Mouse (Mus musculus) brain, embryonic 14.5 days (tissue): ENCODE measurements around the gene Lgr4.

Experiments used
- CTCF ChIP-seq: fragments of 200-500 bp; IDR thresholded peaks from 2 replicates; pipeline ENCODE4 v1.5.1; 2012; ENCODE audit warnings: inconsistent platforms, mild to moderate bottlenecking, moderate library complexity, borderline replicate concordance; ENCODE audit not compliant: insufficient read depth, insufficient read length; ENCODE audit errors: extremely low read depth
- POLR2A ChIP-seq: fragments of 200-500 bp; IDR thresholded peaks from 2 replicates; pipeline ENCODE4 v1.6.1; 2012; ENCODE audit warnings: mild to moderate bottlenecking, inconsistent platforms, borderline replicate concordance; ENCODE audit not compliant: poor library complexity, insufficient read depth, insufficient read length, severe bottlenecking; ENCODE audit errors: extremely low read depth

DNA sequence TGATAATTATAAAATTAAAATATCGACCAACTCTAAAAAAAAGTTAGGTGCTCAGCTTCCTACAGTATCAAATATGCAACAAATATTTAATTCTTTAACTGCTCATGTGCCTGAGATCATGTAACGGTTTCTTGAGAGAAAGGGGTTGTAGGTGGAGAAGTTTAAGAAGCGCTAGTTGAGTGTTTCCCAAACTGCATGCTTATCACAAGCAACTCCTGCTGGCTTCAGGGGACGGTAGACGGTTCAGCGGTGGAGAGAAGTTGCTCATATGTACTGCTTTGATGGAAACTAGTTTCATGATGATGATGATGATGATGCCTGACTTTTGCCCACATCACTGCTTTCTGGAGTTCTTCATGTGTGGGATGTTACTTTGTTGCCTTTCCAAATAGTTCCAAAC, 29.0 kb downstream of the Lgr4 start:
- TF ChIP-seq CTCF (no peak), POLR2A (no peak)
